Mouse (Mus musculus) embryonic fibroblast, embryonic 13.5 days (primary cell): ENCODE data around the gene Map3k4. TPM values are rescaled to one million over a fixed set of nuclear protein-coding genes. Genes with fewer than 3 reads are reported as not detected.
A peak's percentile ranks its signal among the peaks of the same experiment; 100 is the strongest.

Source experiments
- H3K27ac ChIP-seq: 2 replicates; pipeline ENCODE4 v1.5.1; 2012; ENCODE audit warnings: low read length, control low read depth, inconsistent platforms; ENCODE audit not compliant: insufficient read depth
- H3K4me1 ChIP-seq: 2 replicates; pipeline ENCODE4 v1.6.1; 2011; ENCODE audit warnings: low read length; ENCODE audit not compliant: control insufficient read depth, insufficient read depth
- H3K4me3 ChIP-seq: 2 replicates; pipeline ENCODE4 v1.5.1; 2011; ENCODE audit warnings: mild to moderate bottlenecking, control low read depth, low read length; ENCODE audit not compliant: insufficient read depth
- CTCF ChIP-seq: IDR thresholded peaks from 2 replicates; pipeline ENCODE4 v1.5.1; 2011; ENCODE audit warnings: mild to moderate bottlenecking, control low read depth, low read length, moderate library complexity, borderline replicate concordance; ENCODE audit not compliant: insufficient read depth
- POLR2A ChIP-seq: IDR thresholded peaks from 2 replicates; pipeline ENCODE4 v1.6.1; 2011; ENCODE audit warnings: low read depth, mild to moderate bottlenecking, control low read depth, low read length, moderate library complexity
- polyA plus RNA-seq: library from polyadenylated mRNA; stranded (reverse); fragments of >200 nt; gene quantifications from 2 replicates; pipeline ENCODE4 v1.2.4, GENCODE M21; 2011; ENCODE audit warnings: low read depth; ENCODE audit not compliant: missing spikeins, insufficient read length

Map3k4 gene
- polyA plus RNA-seq, 1 experiment = 14.8 TPM

GRCm38 (mm10) chr17:12204246-12204645 lies 114.3 kb downstream of the Map3k4 start:
- H3K27ac ChIP-seq = no peak overlapping the region
- no peak overlapping the region for H3K4me3 ChIP-seq
- no peak for TF ChIP-seq POLR2A
- TF ChIP-seq CTCF = no peak
- peaks cover 15% of the 10 kb centered on the region for H3K4me1 ChIP-seq

- H3K4me1 ChIP-seq = peaks cover 15% of the 10 kb centered on the region
- TF ChIP-seq CTCF = no peak
- no peak for TF ChIP-seq POLR2A
- H3K27ac ChIP-seq = no peak overlapping the region
These were observed 115.1 kb downstream of the Map3k4 start for GRCm38 (mm10) chr17:12203414-12203897.

GRCm38 (mm10) chr17:12201086-12201485 lies 117.5 kb downstream of the Map3k4 start:
- Histone ChIP-seq H3K4me3 (no peak overlapping the region), H3K27ac (no peak overlapping the region), H3K4me1 (peaks cover 12% of the 10 kb centered on the region)
- no peak for TF ChIP-seq CTCF
- TF ChIP-seq POLR2A = no peak

More at GRCm38 (mm10) chr17:12203414-12203897, 115.1 kb downstream of the Map3k4 start:
- H3K4me3 ChIP-seq = no peak overlapping the region

GRCm38 (mm10) chr17:12199933-12200332 lies 118.7 kb downstream of the Map3k4 start:
- H3K4me1 ChIP-seq = peaks cover 4% of the 10 kb centered on the region; the same call in 1 of the 2 replicates
- TF ChIP-seq CTCF (no peak), POLR2A (no peak)
- H3K27ac ChIP-seq = no peak overlapping the region; the same call in 1 of the 2 replicates

GRCm38 (mm10) chr17:12195604-12196003 lies 123.0 kb downstream of the Map3k4 start:
- Histone ChIP-seq H3K4me3 (no peak overlapping the region), H3K27ac (no peak overlapping the region), H3K4me1 (no peaks in the 10 kb centered on the region)
- TF ChIP-seq POLR2A (no peak), CTCF (no peak)

More at GRCm38 (mm10) chr17:12199933-12200332, 118.7 kb downstream of the Map3k4 start:
- no peak overlapping the region for H3K4me3 ChIP-seq

GRCm38 (mm10) chr17:12195137-12195536 lies 123.5 kb downstream of the Map3k4 start:
- no peaks in the 10 kb centered on the region for H3K4me1 ChIP-seq
- no peak for TF ChIP-seq POLR2A
- H3K4me3 ChIP-seq = no peak overlapping the region
- no peak overlapping the region for H3K27ac ChIP-seq

GRCm38 (mm10) chr17:12187782-12188181 lies 130.8 kb downstream of the Map3k4 start:
- Histone ChIP-seq H3K4me1 (no peaks in the 10 kb centered on the region; the same call in 1 of the 2 replicates), H3K27ac (peak overlapping the region; percentile 21; the same call in 1 of the 2 replicates), H3K4me3 (no peak overlapping the region)
- TF ChIP-seq CTCF (no peak), POLR2A (no peak)

- TF ChIP-seq POLR2A (no peak), CTCF (no peak)
- H3K27ac ChIP-seq = no peak overlapping the region
- no peaks in the 10 kb centered on the region; the same call in 1 of the 2 replicates for H3K4me1 ChIP-seq
- no peak overlapping the region for H3K4me3 ChIP-seq
These were observed 132.3 kb downstream of the Map3k4 start for GRCm38 (mm10) chr17:12186341-12186740.

GRCm38 (mm10) chr17:12185855-12186254 lies 132.7 kb downstream of the Map3k4 start:
- Histone ChIP-seq H3K27ac (no peak overlapping the region), H3K4me3 (no peak overlapping the region), H3K4me1 (no peaks in the 10 kb centered on the region; the same call in 1 of the 2 replicates)
- TF ChIP-seq POLR2A = no peak
- TF ChIP-seq CTCF = no peak

- no peak overlapping the region for H3K27ac ChIP-seq
- no peak overlapping the region for H3K4me3 ChIP-seq
- TF ChIP-seq CTCF (no peak), POLR2A (no peak)
- H3K4me1 ChIP-seq = no peaks in the 10 kb centered on the region; the same call in 1 of the 2 replicates
These were observed 134.3 kb downstream of the Map3k4 start for GRCm38 (mm10) chr17:12184283-12184682.

GRCm38 (mm10) chr17:12182702-12183485 lies 135.7 kb downstream of the Map3k4 start:
- Histone ChIP-seq H3K27ac (no peak overlapping the region), H3K4me3 (no peak overlapping the region), H3K4me1 (no peaks in the 10 kb centered on the region; the same call in 1 of the 2 replicates)
- TF ChIP-seq CTCF = no peak
- no peak for TF ChIP-seq POLR2A
